Comparison of ENCODE assay signal across 12 mouse cellular contexts in the genomic region with DNA sequence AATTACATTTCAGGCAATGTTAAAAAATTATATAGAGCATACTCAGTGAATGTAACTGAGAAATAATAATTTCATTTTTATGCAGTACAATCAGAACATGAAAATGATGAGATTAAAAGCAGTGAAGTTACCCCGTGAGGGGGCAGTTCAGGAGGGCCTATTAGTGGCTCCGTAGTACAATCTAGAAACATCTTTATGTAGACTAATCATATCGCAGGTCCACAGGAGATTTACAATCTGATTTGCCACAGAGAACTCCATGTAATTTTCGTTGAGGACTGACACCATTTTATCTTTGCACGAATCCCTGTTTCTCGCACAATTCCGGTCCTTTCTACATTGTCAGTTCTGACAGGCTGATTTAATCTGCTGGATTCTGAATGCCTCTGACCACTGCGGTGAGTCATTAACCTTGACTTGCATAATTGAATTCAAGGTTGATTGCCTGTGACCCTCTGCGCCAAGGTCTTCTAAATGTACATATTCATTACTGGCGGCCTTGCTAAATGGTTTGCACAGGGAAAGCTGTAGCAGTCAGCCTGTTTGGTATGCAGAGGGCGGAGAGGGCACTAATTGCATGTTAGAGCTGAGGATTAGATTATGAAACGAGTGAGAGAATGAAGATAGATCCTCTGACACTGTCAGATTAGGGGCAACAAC.
DNase-seq lines count a peak whose midpoint lies in the region; ATAC-seq and TF ChIP-seq lines count a peak whose summit lies in the region.
"Had no signal": no experiment of that assay in that cellular context is flagged by ENCODE, and none has a peak within 500 bp of the region (broad histone marks: within the 10 kb centered on the region; RNA-seq: fewer than 3 reads in every experiment).

No protein-coding gene starts in this region.

- no peak for TF ChIP-seq EP300 in liver, postnatal 0 days (IDR thresholded peaks at IDR 0.05; ENCODE audit: low read depth)

- H3K36me3 ChIP-seq in hindbrain, embryonic 13.5 days: no peaks in the 10 kb centered on the region
- H3K36me3 ChIP-seq in liver, postnatal 0 days (replicated peaks; ENCODE audit: insufficient read depth, low read length): no peaks in the 10 kb centered on the region
- H3K36me3 ChIP-seq: intestine, embryonic 15.5 days; liver, embryonic 13.5 days; stomach, embryonic 15.5 days had no signal

- H3K27me3 ChIP-seq in hindbrain, embryonic 13.5 days: no peaks in the 10 kb centered on the region
- H3K27me3 ChIP-seq in liver, postnatal 0 days (ENCODE audit: insufficient read depth, low read length): no peaks in the 10 kb centered on the region
- H3K27me3 ChIP-seq: CH12.LX; intestine, embryonic 15.5 days; liver, embryonic 13.5 days; stomach, embryonic 15.5 days had no signal

- ATAC-seq in hindbrain, embryonic 13.5 days (ENCODE audit: low FRiP score): peak; percentile 71; the same call in 1 of the 2 replicates
- no peak for ATAC-seq in liver, postnatal 0 days
- ATAC-seq: intestine, embryonic 15.5 days had no signal

- H3K4me3 ChIP-seq in hindbrain, embryonic 13.5 days: no peak overlapping the region
- H3K4me3 ChIP-seq in liver, postnatal 0 days (ENCODE audit: low read depth, low read length): no peak overlapping the region
- H3K4me3 ChIP-seq: intestine, embryonic 15.5 days; liver, embryonic 13.5 days; stomach, embryonic 15.5 days had no signal

- 41% methylated on average over 12 of the region's 12 CpGs for WGBS in hindbrain, embryonic 13.5 days
- 71% methylated on average over 12 of the region's 12 CpGs for WGBS in liver, postnatal 0 days (ENCODE audit: insufficient replicate concordance)

- H3K4me1 ChIP-seq in hindbrain, embryonic 13.5 days (replicated peaks): peaks cover 7% of the 10 kb centered on the region
- no peaks in the 10 kb centered on the region for H3K4me1 ChIP-seq in liver, postnatal 0 days (ENCODE audit: insufficient read depth)
- H3K4me1 ChIP-seq: intestine, embryonic 15.5 days; liver, embryonic 13.5 days; stomach, embryonic 15.5 days had no signal

- peak overlapping the region; percentile 14; the same call in 1 of the 2 replicates for H3K27ac ChIP-seq in hindbrain, embryonic 13.5 days
- H3K27ac ChIP-seq in liver, postnatal 0 days (ENCODE audit: low read depth): no peak overlapping the region
- H3K27ac ChIP-seq: intestine, embryonic 15.5 days; liver, embryonic 13.5 days; stomach, embryonic 15.5 days had no signal

- no peaks in the 10 kb centered on the region for H3K9me3 ChIP-seq in hindbrain, embryonic 13.5 days
- H3K9me3 ChIP-seq in liver, postnatal 0 days (ENCODE audit: low read length): no peaks in the 10 kb centered on the region
- H3K9me3 ChIP-seq: intestine, embryonic 15.5 days; liver, embryonic 13.5 days; stomach, embryonic 15.5 days had no signal

- no peak overlapping the region for H3K4me2 ChIP-seq in hindbrain, embryonic 13.5 days
- H3K4me2 ChIP-seq in liver, postnatal 0 days (ENCODE audit: low read depth, low read length): no peak overlapping the region
- H3K4me2 ChIP-seq: intestine, embryonic 15.5 days; liver, embryonic 13.5 days; stomach, embryonic 15.5 days had no signal

- no peak overlapping the region for H3K9ac ChIP-seq in hindbrain, embryonic 13.5 days
- no peak overlapping the region for H3K9ac ChIP-seq in liver, postnatal 0 days (replicated peaks)
- H3K9ac ChIP-seq: intestine, embryonic 15.5 days; liver, embryonic 13.5 days; stomach, embryonic 15.5 days had no signal

- peak; percentile 19 for DNase-seq in ES-CJ7 (ENCODE audit: low read depth, low spot score)
- peak; percentile 21 for DNase-seq in adrenal gland, postnatal 14 days
- DNase-seq in kidney, postnatal 4 days: peak; percentile 4 to 26
- DNase-seq in urinary bladder, postnatal 36 days (ENCODE audit: low spot score in 2 of 2): no peak
- DNase-seq in cerebellum, postnatal 14 days: no peak
- DNase-seq in testis, postnatal 10 days (ENCODE audit: low spot score): no peak
- DNase-seq in liver, postnatal 0 days: no peak
- DNase-seq: liver, embryonic 13.5 days had no signal

- no peak for TF ChIP-seq CTCF in liver, postnatal 0 days (IDR thresholded peaks at IDR 0.05; ENCODE audit: low read depth)

Comparison
In these comparisons a context has a peak if more than half of its experiments do, and no peak if none do; other contexts are left out.
1. DNase-seq: peak in ES-CJ7 (single experiment), adrenal gland, postnatal 14 days (single experiment) and kidney, postnatal 4 days (2 of 2); none in urinary bladder, postnatal 36 days (0 of 2), cerebellum, postnatal 14 days (0 of 2), testis, postnatal 10 days (single experiment) and liver, postnatal 0 days (single experiment).